Mouse (Mus musculus): ENCODE measurements around the gene Arid4a. TPM values are rescaled to one million over a fixed set of nuclear protein-coding genes. Genes with fewer than 3 reads are reported as not detected.
"Not testable (repeated sequence)": the region's sequence is repeated elsewhere in the genome, so short reads cannot be mapped to it uniquely, and the experiment has no call there.

Arid4a gene
- polyA plus RNA-seq, 1 experiment from 2014 or later: 43.4 TPM

DNA sequence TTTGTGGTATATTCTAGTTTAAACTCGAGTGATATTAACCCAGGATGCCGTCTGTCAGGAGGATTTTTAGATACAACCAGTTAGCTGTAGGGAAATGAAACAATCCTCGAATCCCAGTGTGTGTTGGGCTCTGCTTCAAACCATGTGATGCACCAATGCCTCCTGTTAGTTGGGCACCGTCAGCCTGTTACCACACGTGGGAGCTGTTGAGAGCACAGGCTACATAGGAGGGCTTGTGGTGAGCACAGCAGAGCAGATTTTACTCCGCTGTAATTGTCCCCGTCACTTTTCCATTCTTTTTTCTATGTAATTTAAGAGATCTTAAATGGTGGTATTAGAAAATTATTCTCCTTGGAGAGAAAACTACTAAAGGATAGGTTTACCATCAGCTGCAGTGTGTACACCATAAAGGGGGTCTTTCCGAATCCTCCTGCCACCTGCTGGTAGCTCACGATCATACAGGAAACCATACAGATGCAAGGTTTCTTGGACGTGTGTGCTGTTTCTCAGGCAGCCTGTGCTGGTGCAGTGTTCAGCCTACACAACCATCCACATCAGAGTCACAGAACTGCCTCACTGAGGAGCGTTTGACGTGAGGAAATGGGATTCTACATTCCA lies 57.4 kb downstream of the Arid4a start:
- H3K9me3 ChIP-seq (ENCODE audit: control insufficient read depth, low read depth, low read length): no peaks in the 10 kb centered on the region
- peaks cover 66% of the 10 kb centered on the region for H3K36me3 ChIP-seq (ENCODE audit: control insufficient read depth, insufficient read depth, low read length)
- no peak for ATAC-seq (ENCODE audit: insufficient number of reproducible peaks, insufficient read depth, low FRiP score, low read depth)

DNA sequence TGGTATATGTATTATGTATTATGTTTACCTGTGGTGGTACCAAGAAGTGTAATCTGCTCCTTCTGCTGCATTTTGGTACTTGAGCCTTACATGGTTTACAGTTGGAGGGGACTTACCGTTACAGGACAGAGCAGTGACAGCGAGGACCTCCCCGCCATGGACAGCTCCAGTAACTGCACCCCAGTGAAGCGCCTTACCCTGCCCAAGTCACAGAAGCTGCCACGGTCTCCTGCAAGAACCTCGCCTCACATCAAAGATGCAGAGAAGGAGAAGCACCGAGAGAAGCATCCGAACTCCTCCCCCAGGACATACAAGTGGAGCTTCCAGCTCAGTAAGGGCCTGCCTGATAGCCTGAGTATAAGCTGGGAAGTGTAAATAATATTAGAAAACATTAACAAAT lies 70.5 kb downstream of the Arid4a start:
- ATAC-seq (ENCODE audit: insufficient number of reproducible peaks, insufficient read depth, low FRiP score, low read depth): no peak
- H3K9ac ChIP-seq (replicated peaks; ENCODE audit: low read depth, low read length): no peak overlapping the region
- WGBS: 92% methylated on average over 8 of the region's 8 CpGs
- H3K4me3 ChIP-seq (ENCODE audit: low read depth, low read length): no peak overlapping the region
- H3K9me3 ChIP-seq (ENCODE audit: control insufficient read depth, low read depth, low read length): no peaks in the 10 kb centered on the region
- H3K27ac ChIP-seq (ENCODE audit: low read length): no peak overlapping the region
- no peaks in the 10 kb centered on the region for H3K27me3 ChIP-seq (ENCODE audit: control insufficient read depth, insufficient read depth, low read length)
- no peaks in the 10 kb centered on the region for H3K4me1 ChIP-seq (ENCODE audit: control insufficient read depth, insufficient read depth, low read length)
- no peak overlapping the region for H3K4me2 ChIP-seq (replicated peaks; ENCODE audit: low read depth, low read length)
- peaks cover 12% of the 10 kb centered on the region for H3K36me3 ChIP-seq (ENCODE audit: control insufficient read depth, insufficient read depth, low read length)

More for the DNA sequence above, 57.4 kb downstream of the Arid4a start:
- H3K4me2 ChIP-seq (replicated peaks; ENCODE audit: low read depth, low read length): no peak overlapping the region
- no peak overlapping the region for H3K27ac ChIP-seq (ENCODE audit: low read length)
- H3K4me1 ChIP-seq (ENCODE audit: control insufficient read depth, insufficient read depth, low read length): no peaks in the 10 kb centered on the region
- no peak overlapping the region for H3K9ac ChIP-seq (replicated peaks; ENCODE audit: low read depth, low read length)
- H3K4me3 ChIP-seq (ENCODE audit: low read depth, low read length): no peak overlapping the region
- no peaks in the 10 kb centered on the region for H3K27me3 ChIP-seq (ENCODE audit: control insufficient read depth, insufficient read depth, low read length)
- 69% methylated on average over 12 of the region's 12 CpGs for WGBS

DNA sequence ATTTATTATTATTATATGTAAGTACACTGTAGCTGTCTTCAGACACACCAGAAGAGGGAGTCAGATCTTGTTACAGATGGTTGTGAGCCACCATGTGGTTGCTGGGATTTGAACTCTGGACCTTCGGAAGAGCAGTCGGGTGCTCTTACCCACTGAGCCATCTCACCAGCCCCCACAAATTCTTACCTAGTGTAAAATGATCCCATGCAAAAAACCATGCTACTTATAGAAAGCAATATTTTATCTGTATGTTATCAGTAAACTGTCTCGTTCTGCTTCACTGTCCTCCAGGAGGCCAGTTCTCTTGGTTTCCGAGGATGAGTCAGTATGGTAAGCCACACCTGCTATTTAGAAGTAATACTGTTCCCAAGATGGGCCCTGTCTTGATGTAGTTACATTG lies 88.5 kb downstream of the Arid4a start:
- H3K4me1 ChIP-seq (ENCODE audit: control insufficient read depth, insufficient read depth, low read length); H3K4me2 ChIP-seq (replicated peaks; ENCODE audit: low read depth, low read length); H3K9ac ChIP-seq (replicated peaks; ENCODE audit: low read depth, low read length); H3K36me3 ChIP-seq (ENCODE audit: control insufficient read depth, insufficient read depth, low read length); H3K4me3 ChIP-seq (ENCODE audit: low read depth, low read length); H3K27me3 ChIP-seq (ENCODE audit: control insufficient read depth, insufficient read depth, low read length); H3K27ac ChIP-seq (ENCODE audit: low read length); ATAC-seq (ENCODE audit: insufficient number of reproducible peaks, insufficient read depth, low FRiP score, low read depth); H3K9me3 ChIP-seq (ENCODE audit: control insufficient read depth, low read depth, low read length): not testable (repeated sequence)
- WGBS: 73% methylated on average over 4 of the region's 4 CpGs

DNA sequence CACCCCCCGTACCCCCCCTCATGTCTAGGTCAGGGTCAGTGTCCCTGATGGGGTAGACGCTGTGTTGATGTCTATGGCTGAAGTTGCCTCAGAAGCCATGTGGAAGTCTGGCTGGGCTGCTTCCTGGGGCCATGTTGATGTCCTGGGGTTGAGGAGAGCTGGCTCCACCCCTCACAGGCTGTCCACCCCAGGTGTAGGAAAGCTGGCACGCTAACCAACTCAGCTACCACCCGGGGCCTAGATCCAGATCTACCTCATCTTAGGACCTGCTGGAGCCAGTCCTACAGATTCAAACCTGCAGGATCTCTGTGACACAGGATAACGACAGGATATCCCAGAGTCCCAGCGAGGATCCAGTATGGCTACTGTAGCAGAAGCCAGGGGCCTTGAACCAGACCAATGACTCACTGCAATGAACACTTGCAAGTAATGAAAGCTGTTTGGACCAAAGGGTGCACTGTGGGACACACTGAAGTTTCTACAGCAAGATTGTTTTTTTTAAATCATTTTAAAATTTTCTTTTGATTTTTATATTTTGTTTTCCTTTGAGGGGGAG lies 91.5 kb downstream of the Arid4a start:
- no peak overlapping the region for H3K4me2 ChIP-seq (replicated peaks; ENCODE audit: low read depth, low read length)
- H3K9me3 ChIP-seq (ENCODE audit: control insufficient read depth, low read depth, low read length): no peaks in the 10 kb centered on the region
- ATAC-seq (ENCODE audit: insufficient number of reproducible peaks, insufficient read depth, low FRiP score, low read depth): no peak
- H3K27me3 ChIP-seq (ENCODE audit: control insufficient read depth, insufficient read depth, low read length): no peaks in the 10 kb centered on the region
- no peaks in the 10 kb centered on the region for H3K36me3 ChIP-seq (ENCODE audit: control insufficient read depth, insufficient read depth, low read length)
- H3K4me3 ChIP-seq (ENCODE audit: low read depth, low read length): no peak overlapping the region
- no peak overlapping the region for H3K27ac ChIP-seq (ENCODE audit: low read length)
- 84% methylated on average over 6 of the region's 6 CpGs for WGBS
- H3K4me1 ChIP-seq (ENCODE audit: control insufficient read depth, insufficient read depth, low read length): no peaks in the 10 kb centered on the region
- H3K9ac ChIP-seq (replicated peaks; ENCODE audit: low read depth, low read length): no peak overlapping the region

DNA sequence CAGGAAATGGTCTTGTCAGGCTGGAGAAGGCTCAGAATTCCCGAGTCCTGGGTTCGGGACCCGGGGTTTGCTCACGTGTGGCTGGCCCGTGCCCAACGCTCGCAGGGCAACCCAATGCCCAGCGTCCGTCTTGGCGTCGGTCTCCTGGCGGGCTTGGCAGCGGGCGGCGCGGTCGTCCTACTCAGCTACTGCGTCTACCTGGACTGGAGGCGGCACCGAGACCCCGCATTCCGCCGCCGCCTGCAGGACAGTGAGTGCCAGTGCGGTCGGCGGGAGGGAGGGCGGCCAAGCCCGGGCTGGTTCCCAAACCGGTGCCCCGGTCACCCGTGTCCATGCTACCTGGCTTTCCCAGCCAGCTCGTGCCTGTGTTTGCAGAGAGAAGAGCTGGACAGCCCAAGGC lies 95.5 kb downstream of the Arid4a start, which contains the start of gene Tomm20l:
Tomm20l (plus strand) TSS at position 98 of the 400 bp plus-strand sequence.
- H3K27ac ChIP-seq (ENCODE audit: low read length): no peak within 1 kb of the TSS
- no peak within 1 kb of the TSS for H3K9ac ChIP-seq (replicated peaks; ENCODE audit: low read depth, low read length)
- H3K4me2 ChIP-seq (replicated peaks; ENCODE audit: low read depth, low read length): peak within 1 kb of the TSS; percentile 35
- H3K4me3 ChIP-seq (ENCODE audit: low read depth, low read length): peak within 1 kb of the TSS; percentile 15
- ATAC-seq (ENCODE audit: insufficient number of reproducible peaks, insufficient read depth, low FRiP score, low read depth): peak; percentile 61; the same call in 1 of the 2 replicates
- no peaks in the 10 kb centered on the region for H3K9me3 ChIP-seq (ENCODE audit: control insufficient read depth, low read depth, low read length)
- no peaks in the 10 kb centered on the region for H3K4me1 ChIP-seq (ENCODE audit: control insufficient read depth, insufficient read depth, low read length)
- 4% methylated on average over 33 of the region's 33 CpGs for WGBS
- no peaks in the 10 kb centered on the region for H3K36me3 ChIP-seq (ENCODE audit: control insufficient read depth, insufficient read depth, low read length)
- H3K27me3 ChIP-seq (ENCODE audit: control insufficient read depth, insufficient read depth, low read length): no peaks in the 10 kb centered on the region

DNA sequence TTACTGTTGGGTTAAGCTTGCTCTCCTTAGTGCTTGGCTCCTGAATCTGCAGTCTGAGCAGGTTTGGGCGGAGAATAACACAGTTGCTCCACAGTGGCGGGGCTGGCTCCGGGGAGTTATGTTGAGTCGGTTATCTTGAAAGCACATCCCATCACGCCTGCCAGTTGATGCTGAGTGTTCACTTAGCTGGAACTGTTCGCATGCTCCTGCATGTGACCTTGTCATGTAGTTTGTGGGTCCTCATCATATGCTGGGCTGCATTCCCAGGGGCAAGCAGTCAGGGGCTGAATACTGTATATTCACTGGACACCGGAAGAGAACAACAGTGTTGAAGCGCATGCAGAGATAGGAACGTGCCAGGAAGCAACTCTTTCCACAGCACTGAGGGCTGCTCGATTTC lies 97.3 kb downstream of the Arid4a start:
- Histone ChIP-seq H3K27ac (ENCODE audit: low read length) (no peak overlapping the region), H3K36me3 (ENCODE audit: control insufficient read depth, insufficient read depth, low read length) (no peaks in the 10 kb centered on the region), H3K4me1 (ENCODE audit: control insufficient read depth, insufficient read depth, low read length) (no peaks in the 10 kb centered on the region), H3K27me3 (ENCODE audit: control insufficient read depth, insufficient read depth, low read length) (no peaks in the 10 kb centered on the region), H3K4me3 (ENCODE audit: low read depth, low read length) (no peak overlapping the region), H3K4me2 (replicated peaks; ENCODE audit: low read depth, low read length) (no peak overlapping the region), H3K9me3 (ENCODE audit: control insufficient read depth, low read depth, low read length) (no peaks in the 10 kb centered on the region), H3K9ac (replicated peaks; ENCODE audit: low read depth, low read length) (no peak overlapping the region)
- WGBS: 81% methylated on average over 10 of the region's 10 CpGs
- ATAC-seq (ENCODE audit: insufficient number of reproducible peaks, insufficient read depth, low FRiP score, low read depth): no peak

DNA sequence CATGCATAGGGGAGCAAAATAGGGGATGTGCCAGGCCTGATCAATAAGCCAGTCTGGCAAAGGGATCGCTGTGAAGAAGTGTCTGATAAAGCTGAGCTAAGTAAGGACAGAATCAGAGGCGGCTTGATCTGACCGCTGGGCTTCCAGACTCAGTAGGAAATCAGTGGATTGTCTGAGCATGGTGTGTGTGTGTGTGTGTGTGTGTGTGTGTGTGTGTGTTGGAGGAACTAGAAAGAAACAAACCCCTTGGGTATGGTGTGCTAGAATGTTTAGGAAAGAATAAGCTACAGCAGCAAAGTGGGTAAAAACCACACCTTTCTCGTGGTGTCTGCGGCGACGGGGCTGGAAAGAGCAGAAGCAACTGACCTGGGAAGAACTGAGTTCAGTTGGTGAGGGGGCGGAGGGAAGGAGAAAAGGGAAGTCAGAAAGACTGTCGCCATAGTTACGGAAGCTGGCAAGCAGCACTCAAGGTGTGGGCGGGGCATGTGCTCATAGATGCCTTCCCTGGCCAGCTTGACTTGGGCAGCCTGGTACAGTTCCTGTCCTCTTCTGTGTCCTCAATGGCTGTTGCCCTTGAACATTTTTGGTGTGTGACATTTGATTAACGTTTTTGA lies 98.0 kb downstream of the Arid4a start:
- Histone ChIP-seq H3K9ac (replicated peaks; ENCODE audit: low read depth, low read length) (no peak overlapping the region), H3K4me1 (ENCODE audit: control insufficient read depth, insufficient read depth, low read length) (no peaks in the 10 kb centered on the region), H3K27ac (ENCODE audit: low read length) (no peak overlapping the region), H3K9me3 (ENCODE audit: control insufficient read depth, low read depth, low read length) (no peaks in the 10 kb centered on the region), H3K4me2 (replicated peaks; ENCODE audit: low read depth, low read length) (no peak overlapping the region), H3K36me3 (ENCODE audit: control insufficient read depth, insufficient read depth, low read length) (no peaks in the 10 kb centered on the region), H3K4me3 (ENCODE audit: low read depth, low read length) (no peak overlapping the region), H3K27me3 (ENCODE audit: control insufficient read depth, insufficient read depth, low read length) (no peaks in the 10 kb centered on the region)
- ATAC-seq (ENCODE audit: insufficient number of reproducible peaks, insufficient read depth, low FRiP score, low read depth): 0 out of 2 replicates have a peak, but pooled peaks have one; percentile 46
- WGBS: 29% methylated on average over 12 of the region's 12 CpGs

DNA sequence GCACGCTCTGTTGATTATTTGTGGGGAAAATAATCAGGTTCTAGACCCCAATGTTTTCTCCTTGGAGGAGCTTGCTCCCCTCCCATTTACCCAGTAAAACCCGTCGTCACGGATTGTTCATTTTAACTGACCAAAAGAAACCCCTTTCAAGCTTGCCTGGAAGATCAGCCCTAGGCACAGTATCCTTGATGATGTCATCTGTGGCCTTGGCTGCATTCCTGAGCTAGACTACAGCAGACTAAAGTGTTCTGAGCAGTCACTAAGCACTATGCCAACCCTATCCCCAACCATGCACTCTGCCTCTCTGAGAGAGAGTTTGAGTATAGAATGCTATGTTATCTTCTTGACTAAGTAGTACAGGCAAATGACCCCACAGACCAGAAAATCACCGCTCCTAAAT lies 100.6 kb downstream of the Arid4a start:
- WGBS: 89% methylated on average over 5 of the region's 5 CpGs
- no peaks in the 10 kb centered on the region for H3K27me3 ChIP-seq (ENCODE audit: control insufficient read depth, insufficient read depth, low read length)
- H3K36me3 ChIP-seq (ENCODE audit: control insufficient read depth, insufficient read depth, low read length): no peaks in the 10 kb centered on the region
- H3K4me2 ChIP-seq (replicated peaks; ENCODE audit: low read depth, low read length): no peak overlapping the region
- H3K9me3 ChIP-seq (ENCODE audit: control insufficient read depth, low read depth, low read length): no peaks in the 10 kb centered on the region
- ATAC-seq (ENCODE audit: insufficient number of reproducible peaks, insufficient read depth, low FRiP score, low read depth): no peak
- H3K27ac ChIP-seq (ENCODE audit: low read length): no peak overlapping the region
- H3K9ac ChIP-seq (replicated peaks; ENCODE audit: low read depth, low read length): no peak overlapping the region
- no peaks in the 10 kb centered on the region for H3K4me1 ChIP-seq (ENCODE audit: control insufficient read depth, insufficient read depth, low read length)
- no peak overlapping the region for H3K4me3 ChIP-seq (ENCODE audit: low read depth, low read length)

Measured in stomach, embryonic 14.5 days (tissue).